Mouse (Mus musculus): ENCODE measurements at regions not wholly inside any gene's neighbourhood (a gene's known extent, or its start where the extent isn't known, plus 50 kb on each side); places are given as distances from the start of the nearest gene placed in this dataset.

GRCm38 (mm10) chr17:45802439-45802838 is 68.8 kb upstream of the 1600014C23Rik start:
- TF ChIP-seq CTCF (IDR thresholded peaks at IDR 0.05; ENCODE audit: insufficient read depth, low read depth, low read length) (no peak), POLR2A (IDR thresholded peaks at IDR 0.05; ENCODE audit: insufficient read depth, low read depth, low read length) (no peak)
